Mouse (Mus musculus) erythroblast, embryonic 14.5 days (primary cell): Measurements from ENCODE around the gene Tmprss4.

Source experiments
- GATA1 ChIP-seq: IDR thresholded peaks from 2 replicates; pipeline ENCODE4 v1.6.1; 2012; ENCODE audit warnings: low read length, inconsistent platforms, mixed read lengths
- TAL1 ChIP-seq: IDR thresholded peaks from 3 replicates; pipeline ENCODE4 v1.6.1; 2012; ENCODE audit warnings: low read length, inconsistent platforms, mixed read lengths

DNA sequence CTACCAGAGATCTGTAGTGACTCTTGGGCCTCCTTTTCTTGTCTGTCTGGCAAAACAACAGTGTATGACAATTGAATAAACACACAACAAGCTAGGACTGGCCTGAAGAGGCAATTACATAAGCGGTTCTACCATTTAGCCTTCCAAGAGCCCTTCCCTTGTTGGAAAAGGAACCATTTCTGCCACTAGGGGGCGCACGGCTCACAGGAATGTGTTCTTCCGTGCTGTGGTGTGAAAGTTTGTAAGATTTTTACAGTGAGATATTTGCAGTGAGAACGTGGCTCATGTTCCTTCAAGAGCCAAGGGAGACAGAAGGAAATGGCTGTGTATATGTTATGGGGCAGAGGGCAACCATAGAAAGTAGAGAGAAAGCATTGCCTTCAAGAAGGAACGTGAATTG lies 17.7 kb upstream of the Tmprss4 start:
- TF ChIP-seq TAL1, result no peak
- no peak for TF ChIP-seq GATA1
